Mouse (Mus musculus) bone marrow macrophage, adult 2 months (primary cell): ENCODE data around the gene Cyp24a1.

ENCODE experiments used
- CTCF ChIP-seq: IDR thresholded peaks from 2 replicates; pipeline ENCODE4 v1.5.1; 2012; ENCODE audit warnings: low read depth, mild to moderate bottlenecking, low read length, moderate library complexity
- POLR2A ChIP-seq: IDR thresholded peaks from 2 replicates; pipeline ENCODE4 v1.6.1; 2012; ENCODE audit warnings: mild to moderate bottlenecking, low read depth, low read length, borderline replicate concordance

DNA sequence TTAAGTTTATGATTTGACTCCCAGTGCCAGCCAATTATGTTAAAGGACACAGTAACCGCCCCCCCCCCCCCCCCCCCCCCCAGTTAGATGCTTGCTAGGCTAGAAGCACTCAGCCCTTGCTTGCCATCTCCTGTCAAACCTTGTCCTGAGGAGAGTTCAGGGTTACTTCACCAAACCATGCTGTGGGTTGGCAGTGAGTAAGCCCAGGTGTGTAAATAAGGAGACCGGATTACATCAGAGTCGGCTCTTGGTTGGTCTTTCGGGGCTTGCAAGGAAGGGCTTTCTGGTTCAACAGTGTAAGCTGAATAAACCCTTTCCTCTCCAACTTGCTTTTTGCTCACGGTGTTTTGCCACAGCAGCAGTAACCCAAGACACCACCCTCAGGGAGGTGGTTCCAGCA is 46.7 kb upstream of the Cyp24a1 start:
- TF ChIP-seq CTCF (no peak), POLR2A (no peak)
